Mouse (Mus musculus) thymus, adult 2 months (tissue): ENCODE data around the gene Cd72.

Source experiments
- CTCF ChIP-seq: fragments of 200-500 bp; IDR thresholded peaks from 2 replicates; pipeline ENCODE4 v1.5.1; 2012; ENCODE audit warnings: mild to moderate bottlenecking, control low read depth, low read length, moderate library complexity, borderline replicate concordance; ENCODE audit not compliant: control insufficient read depth, poor library complexity, insufficient read depth; ENCODE audit errors: extremely low read depth
- POLR2A ChIP-seq: fragments of 200-500 bp; IDR thresholded peaks from 2 replicates; pipeline ENCODE4 v1.6.1; 2012; ENCODE audit warnings: mild to moderate bottlenecking, low read length, control low read depth, moderate library complexity; ENCODE audit not compliant: control insufficient read depth, poor library complexity, insufficient read depth; ENCODE audit errors: extremely low read depth

DNA sequence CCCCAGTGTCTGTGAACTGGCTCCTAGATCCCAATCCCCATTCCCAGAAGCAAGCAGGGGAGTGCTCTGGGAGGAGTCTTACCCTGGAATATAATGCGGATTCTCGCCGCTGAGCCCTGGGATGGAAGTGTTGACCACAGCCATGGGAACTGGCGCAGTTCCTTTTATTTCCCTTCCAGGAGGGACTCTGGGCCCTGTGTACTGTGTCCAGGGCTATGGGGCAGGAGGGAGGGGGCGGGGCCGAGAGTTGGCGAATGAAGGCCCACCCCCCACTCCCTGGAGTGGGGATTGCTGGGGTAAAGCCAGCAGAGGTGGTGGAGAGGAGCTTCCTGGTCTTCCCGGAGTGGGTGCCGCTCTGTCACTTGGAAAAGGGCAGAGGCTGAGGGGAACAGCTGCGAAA, 25.5 kb downstream of the Cd72 start, which contains the start of gene Fam166b:
- TF ChIP-seq POLR2A (no peak), CTCF (no peak)
